Mouse (Mus musculus) large intestine, adult 2 months (tissue): ENCODE data around the gene Crls1. TPM values are rescaled to one million over a fixed set of nuclear protein-coding genes. Genes with fewer than 3 reads are reported as not detected.

Experiments
- DNase-seq: peaks from one replicate; pipeline ENCODE4 v3.0.0-alpha.2; 2012; ENCODE audit warnings: low read depth, low spot score
- WGBS: fragments of 180-500 bp; shearing (Covaris S2); methylation state at CpG from one replicate; pipeline ENCODE4 v1.1.7; 2018; 5-methylcytosine and 5-hydroxymethylcytosine counted together
- polyA plus RNA-seq: library from polyadenylated mRNA; depleted of rRNA; stranded (reverse); fragments of >200 nt; gene quantifications from 2 replicates; pipeline ENCODE4 v1.2.3, GENCODE M21; 2012; rRNA removed

The Crls1 gene
- polyA plus RNA-seq, 1 experiment, result 29.7 TPM

DNA sequence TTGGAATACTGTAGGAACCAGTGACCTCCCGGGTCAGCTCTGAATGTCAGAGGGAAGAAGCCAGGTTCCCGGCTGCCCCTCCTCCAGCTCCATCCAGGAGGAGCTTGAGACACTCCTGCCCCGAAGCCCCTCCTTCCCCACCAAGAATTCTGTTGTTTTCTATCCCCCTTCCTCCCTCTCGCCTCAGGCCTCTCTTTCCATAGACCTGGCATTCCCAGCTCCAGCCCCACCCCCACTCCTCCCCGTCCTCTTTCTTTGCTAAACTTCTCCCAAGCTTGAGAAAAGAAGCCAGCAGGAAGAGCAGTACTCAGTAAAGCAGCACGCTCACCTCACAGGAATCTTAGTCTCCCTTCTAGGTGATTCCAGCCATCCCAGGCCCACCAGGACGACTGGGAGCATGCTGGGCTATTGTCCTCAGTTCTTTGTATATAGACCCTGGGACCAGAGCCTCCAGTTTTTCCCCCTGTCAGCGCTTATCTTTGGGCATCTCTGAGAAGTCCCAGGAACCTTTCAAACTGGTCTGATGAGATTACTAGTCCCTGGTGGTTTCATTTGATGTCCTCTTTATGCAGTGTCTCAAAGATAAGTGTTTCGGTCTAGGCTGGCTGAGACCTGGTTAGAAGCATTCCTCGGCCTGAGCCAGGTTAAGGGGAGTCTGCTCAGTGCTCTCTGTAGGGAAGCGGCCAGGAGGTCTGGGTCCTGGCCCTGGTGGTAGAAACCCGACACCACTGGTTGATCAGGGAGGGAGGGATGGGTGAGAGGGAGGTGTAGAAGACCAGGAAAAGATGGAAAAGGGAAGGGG is 34.6 kb downstream of the Crls1 start, which contains the start of gene Lrrn4:
TSS of gene Lrrn4 (minus strand) at position 48 of the 802 bp plus-strand sequence.
- 47% methylated on average over 12 of the region's 12 CpGs for WGBS
- no peak for DNase-seq

DNA sequence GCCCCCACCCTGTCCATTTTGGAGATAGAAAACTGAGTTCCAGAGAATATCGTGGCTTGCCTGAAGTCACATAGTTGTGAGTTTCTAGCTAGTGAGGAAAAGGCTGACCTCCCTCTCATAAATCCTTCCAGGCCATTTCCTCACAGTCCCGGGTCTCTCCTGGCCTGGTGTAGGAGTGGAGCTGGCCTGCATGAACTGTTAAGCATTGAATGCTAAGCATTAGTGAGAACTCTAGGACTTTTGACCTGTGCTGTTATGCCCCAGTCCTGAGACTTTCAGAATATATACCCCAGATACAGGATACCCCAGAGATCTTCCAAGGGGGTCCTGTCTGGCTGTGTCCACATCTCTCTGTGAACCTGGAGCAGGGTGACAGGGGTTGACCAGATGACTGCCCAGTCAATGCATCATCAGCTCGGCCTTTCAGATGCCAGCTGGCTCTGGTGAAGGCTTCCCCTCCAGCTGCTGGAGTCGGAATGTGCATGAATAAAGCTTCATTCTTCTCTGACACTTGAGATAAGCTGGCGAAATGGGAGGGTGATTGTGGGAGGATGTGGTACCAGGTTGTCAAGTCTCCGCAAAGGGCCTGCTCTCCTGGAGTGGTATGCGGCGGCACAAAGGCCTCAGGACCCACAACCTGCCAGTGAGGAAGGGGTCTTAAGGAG is 38.0 kb downstream of the Crls1 start:
- no peak for DNase-seq
- WGBS, result 67% methylated on average over 8 of the region's 8 CpGs

DNA sequence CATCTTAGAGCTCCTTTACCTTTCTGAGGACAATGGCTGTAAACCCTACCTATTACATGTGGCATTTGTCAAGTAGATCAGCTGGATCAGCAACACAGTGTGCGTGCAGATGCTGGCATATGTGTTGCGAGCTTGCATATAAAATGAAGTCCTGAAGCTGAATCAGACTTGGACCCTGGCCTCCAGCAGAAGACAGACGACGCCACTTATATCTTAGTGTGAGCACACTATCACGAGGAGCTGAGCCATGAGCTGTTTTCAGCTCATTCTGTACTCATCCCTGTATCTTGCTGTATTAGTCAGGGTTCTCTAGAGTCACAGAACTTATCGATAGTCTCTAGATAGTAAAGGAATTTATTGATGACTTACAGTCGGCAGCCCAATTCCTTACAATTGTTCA is 38.8 kb downstream of the Crls1 start:
- no peak for DNase-seq
- WGBS, result 83% methylated on average over 7 of the region's 7 CpGs

DNA sequence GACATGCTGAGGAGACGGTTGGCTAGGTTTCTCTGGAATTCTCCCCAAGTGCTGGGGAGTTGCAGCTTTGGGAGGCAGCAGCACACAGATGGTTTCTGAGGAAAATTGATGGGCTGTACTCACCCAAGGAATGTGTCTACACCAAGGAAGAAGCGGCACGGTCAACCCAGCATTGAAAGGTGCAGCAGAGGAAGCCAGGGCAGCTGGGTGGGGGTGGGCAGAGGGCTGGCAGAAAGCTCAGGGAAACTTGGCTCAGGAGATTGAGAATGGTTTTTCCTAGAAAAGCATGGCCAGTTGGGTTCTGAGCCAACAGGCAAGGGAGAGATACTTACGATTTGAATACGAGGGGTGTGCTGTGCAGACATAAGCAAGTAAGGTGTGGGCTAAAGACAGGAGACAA is 47.4 kb downstream of the Crls1 start:
- 71% methylated on average over 5 of the region's 5 CpGs for WGBS

DNA sequence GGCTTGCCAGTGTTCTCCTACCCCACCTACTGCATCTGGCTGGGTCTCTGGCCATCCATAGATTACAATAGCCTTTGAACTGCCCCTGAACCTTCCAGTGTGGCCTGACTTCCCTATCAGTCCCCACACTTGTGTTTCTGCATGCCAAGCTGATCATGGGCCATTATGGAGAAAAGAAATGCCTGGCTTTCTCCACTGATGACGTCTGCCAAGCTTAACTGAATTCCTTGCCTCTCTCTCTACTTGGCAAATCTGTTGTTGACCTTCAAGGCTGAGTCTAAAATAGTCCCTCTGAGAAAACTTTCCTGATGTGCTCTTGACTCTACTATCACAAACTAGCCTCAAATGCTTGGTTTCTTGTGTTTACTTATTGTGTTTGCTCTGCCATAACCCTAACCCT is 51.7 kb downstream of the Crls1 start:
- DNase-seq, result no peak
- 23% methylated on average over 1 of the region's 1 CpGs for WGBS

More for the DNA sequence above, 47.4 kb downstream of the Crls1 start:
- DNase-seq, result no peak

DNA sequence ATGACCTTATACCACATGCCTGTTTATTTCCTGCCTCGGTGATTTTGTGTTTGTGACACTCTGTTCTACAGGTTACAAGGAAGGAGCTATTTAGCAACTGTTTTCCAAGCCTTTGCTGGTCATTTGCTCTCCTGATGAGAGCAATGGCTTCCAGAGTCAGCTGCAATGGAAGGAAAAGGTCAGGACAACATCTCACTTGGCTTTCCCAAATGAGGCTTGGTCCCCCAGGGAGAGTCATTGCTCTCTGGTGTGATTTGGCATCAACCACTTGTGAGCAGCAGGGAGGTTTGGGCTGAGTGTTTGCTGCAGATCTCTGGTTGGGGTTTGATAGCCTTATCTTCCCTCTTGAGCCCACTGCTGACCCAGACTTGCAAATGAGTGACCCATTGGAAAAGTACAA is 54.1 kb downstream of the Crls1 start:
- no peak for DNase-seq
- 62% methylated on average over 1 of the region's 1 CpGs for WGBS

DNA sequence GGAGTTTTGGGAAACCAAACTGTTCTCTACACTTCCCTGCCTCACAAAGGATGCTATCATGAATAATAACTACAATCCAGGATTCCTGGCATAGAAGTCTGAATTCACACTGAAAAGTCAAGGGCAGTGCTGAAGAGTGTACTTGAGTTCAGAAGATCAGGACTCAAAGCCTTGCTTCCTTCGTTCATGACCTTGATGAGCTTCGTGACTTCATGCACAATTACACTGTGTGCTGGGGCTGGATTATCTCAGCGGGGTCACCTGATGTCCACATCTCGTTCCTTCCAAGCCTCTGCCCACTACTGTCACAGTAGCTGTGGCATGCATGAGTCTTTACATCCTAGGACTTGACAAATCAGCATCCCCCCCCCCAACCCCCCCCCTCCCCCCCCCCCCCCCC is 55.2 kb downstream of the Crls1 start:
- DNase-seq, result no peak
- 81% methylated on average over 4 of the region's 4 CpGs for WGBS

DNA sequence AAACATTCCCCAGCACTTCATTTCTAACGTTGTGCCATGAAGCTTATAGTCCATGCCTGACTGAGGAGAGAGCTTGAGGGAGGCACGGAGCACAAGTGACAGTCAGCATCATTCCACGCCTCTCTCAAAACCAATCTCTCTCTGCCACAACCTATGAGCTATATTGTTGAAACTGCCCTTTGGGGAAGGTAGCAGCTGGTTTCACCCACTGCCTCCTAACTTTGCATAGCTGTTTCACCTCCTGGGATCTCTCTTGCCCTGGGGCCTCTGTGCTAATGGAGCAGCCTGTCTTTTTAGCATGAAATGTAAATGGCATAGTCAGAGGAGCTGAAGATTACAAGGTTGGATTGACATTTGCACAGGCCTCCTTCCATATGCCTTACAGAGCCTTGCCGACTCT is 55.6 kb downstream of the Crls1 start:
- WGBS, result 71% methylated on average over 4 of the region's 4 CpGs

DNA sequence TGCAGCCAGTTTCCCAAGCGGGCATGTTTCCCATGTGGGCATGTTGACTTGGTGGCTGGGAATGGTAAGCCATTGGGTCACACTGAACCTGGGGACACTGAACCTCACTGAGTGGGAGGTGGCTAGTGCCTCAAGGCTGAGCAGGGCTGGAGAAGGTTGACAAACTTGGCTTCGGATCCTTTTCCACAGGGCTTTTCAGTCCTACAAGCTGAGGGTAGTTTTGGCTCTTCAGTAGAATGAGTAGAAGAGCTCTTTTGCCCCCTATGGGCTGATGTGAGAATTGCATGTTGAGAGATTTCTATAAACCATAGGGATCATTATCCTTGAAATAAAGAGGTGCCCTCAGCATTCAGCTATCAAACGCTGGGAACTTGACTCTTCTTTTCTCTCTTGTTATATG is 57.0 kb downstream of the Crls1 start:
- DNase-seq, result no peak
- WGBS, result 40% methylated on average over 3 of the region's 3 CpGs

More for the DNA sequence above, 55.6 kb downstream of the Crls1 start:
- no peak for DNase-seq

DNA sequence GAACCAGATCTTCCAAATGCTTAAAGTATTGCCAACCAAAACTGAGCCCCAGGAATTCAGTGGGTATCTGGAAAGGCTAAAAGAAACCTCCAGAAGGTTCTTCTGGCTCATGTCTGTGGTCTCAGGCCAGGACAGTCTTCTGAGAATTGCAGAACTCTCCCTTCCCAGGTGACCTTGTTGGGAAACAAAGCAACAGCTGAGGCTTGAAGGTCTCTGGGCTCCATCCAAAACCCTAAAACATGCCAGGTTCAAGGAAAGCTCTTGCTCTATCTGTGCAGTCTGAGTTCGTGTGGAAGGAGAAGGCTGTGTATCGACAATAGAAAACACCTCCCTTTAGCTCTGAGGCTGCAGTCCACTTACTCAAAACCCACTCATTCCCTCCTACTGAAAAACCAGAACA is 58.5 kb downstream of the Crls1 start:
- no peak for DNase-seq
- 76% methylated on average over 2 of the region's 2 CpGs for WGBS

DNA sequence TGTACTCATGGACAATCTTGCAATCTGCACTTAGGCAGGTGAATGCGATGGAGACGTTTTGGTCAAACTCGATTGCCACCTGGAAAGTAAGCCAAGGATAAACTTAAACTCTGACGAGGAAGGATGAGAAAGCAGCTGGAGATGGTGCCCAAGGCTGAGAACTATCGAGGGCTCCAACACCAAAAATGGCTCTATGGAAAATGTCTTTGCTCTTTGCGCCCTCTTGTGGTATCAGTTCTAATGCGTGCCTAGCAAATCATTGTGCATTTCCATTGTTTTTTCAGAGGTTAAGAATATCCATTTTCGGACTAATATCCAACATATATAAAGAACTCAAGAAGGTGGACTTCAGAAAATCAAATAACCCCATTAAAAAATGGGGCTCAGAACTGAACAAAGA is 60.3 kb downstream of the Crls1 start:
- WGBS, result 37% methylated on average over 8 of the region's 8 CpGs
- DNase-seq, result no peak

DNA sequence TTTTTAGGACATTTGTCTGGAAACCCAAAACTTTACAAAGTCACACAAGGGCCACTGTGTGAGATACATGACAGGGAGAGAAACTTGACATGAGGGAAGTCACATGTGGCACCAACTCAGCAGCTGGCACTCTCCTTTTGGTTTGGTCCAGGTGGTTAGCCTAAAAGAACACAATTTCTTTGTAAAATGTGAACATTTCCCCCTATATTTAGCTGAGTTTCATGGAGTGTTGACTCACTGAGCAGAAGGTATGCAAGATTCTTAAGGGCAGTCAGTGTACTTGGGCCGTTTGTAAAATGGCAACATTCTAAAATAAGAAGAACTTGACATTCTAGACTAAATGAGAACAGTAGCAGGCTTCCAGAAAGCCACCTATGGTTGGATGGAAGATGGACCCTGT is 68.3 kb downstream of the Crls1 start:
- no peak for DNase-seq
- WGBS, result 78% methylated on average over 1 of the region's 1 CpGs

Other genes starting within 250 kb of the Crls1 start
- gene Shld1, start 159.7 kb upstream of the Crls1 start, polyA plus RNA-seq, result 12.6 and 13.2 TPM in 2 replicates
- gene Chgb, start 65.4 kb upstream of the Crls1 start, polyA plus RNA-seq, result 8.5 and 9.0 TPM in 2 replicates
- 4.4 and 4.6 TPM in 2 replicates for gene Trmt6, start 30.6 kb upstream of the Crls1 start, polyA plus RNA-seq
- 1.5 TPM in 2 replicates for gene Mcm8, start 30.5 kb upstream of the Crls1 start, polyA plus RNA-seq
- gene Lrrn4, start 34.2 kb downstream of the Crls1 start, polyA plus RNA-seq, result 1.6 and 2.3 TPM in 2 replicates
- 15.7 and 25.2 TPM in 2 replicates for gene Fermt1, start 99.2 kb downstream of the Crls1 start, polyA plus RNA-seq